Mouse (Mus musculus): ENCODE data around the gene Npw.
"Not testable (repeated sequence)": the region's sequence is repeated elsewhere in the genome, so short reads cannot be mapped to it uniquely, and the experiment has no call there.

Gene Npw

GRCm38 (mm10) chr17:24671346-24671745 is 13.1 kb upstream of the Npw start:
- in situ Hi-C loops (cut with MboI, MseI) = no loop called here

- in situ Hi-C loops (cut with MboI, MseI) = no loop called here
Observed at GRCm38 (mm10) chr17:24670246-24670844, 12.1 kb upstream of the Npw start.

- in situ Hi-C loops (cut with MboI, MseI) = no loop called here
Observed at GRCm38 (mm10) chr17:24669545-24670245, 11.4 kb upstream of the Npw start, which contains the start of gene Zfp598. Gene Zfp598 (plus strand): TSS chr17:24669687.

GRCm38 (mm10) chr17:24669214-24669544 is 10.9 kb upstream of the Npw start:
- in situ Hi-C loops (cut with MboI, MseI) = not testable (repeated sequence)

GRCm38 (mm10) chr17:24667416-24667815 is 9.2 kb upstream of the Npw start:
- in situ Hi-C loops (cut with MboI, MseI) = no loop called here

GRCm38 (mm10) chr17:24667011-24667410 is 8.8 kb upstream of the Npw start:
- in situ Hi-C loops (cut with MboI, MseI) = not testable (repeated sequence)

- in situ Hi-C loops (cut with MboI, MseI) = no loop called here
Observed at GRCm38 (mm10) chr17:24654969-24655368, 3.3 kb downstream of the Npw start.

- in situ Hi-C loops (cut with MboI, MseI) = no loop called here
Observed at GRCm38 (mm10) chr17:24653967-24654710, 4.1 kb downstream of the Npw start.

- in situ Hi-C loops (cut with MboI, MseI) = no loop called here
Observed at GRCm38 (mm10) chr17:24651835-24652234, 6.4 kb downstream of the Npw start.

GRCm38 (mm10) chr17:24650766-24651165 is 7.5 kb downstream of the Npw start:
- in situ Hi-C loops (cut with MboI, MseI) = no loop called here

GRCm38 (mm10) chr17:24650070-24650616 is 8.1 kb downstream of the Npw start, which contains the start of gene Slc9a3r2:
Gene Slc9a3r2 (minus strand): TSS chr17:24650327.
- in situ Hi-C loops (cut with MboI, MseI) = no loop called here

GRCm38 (mm10) chr17:24649581-24650069 is 8.6 kb downstream of the Npw start:
- in situ Hi-C loops (cut with MboI, MseI) = no loop called here

GRCm38 (mm10) chr17:24648731-24649377 is 9.4 kb downstream of the Npw start:
- in situ Hi-C loops (cut with MboI, MseI) = no loop called here

GRCm38 (mm10) chr17:24647493-24647892 is 10.8 kb downstream of the Npw start:
- in situ Hi-C loops (cut with MboI, MseI) = no loop called here

GRCm38 (mm10) chr17:24646381-24646780 is 11.9 kb downstream of the Npw start:
- in situ Hi-C loops (cut with MboI, MseI) = no loop called here

- in situ Hi-C loops (cut with MboI, MseI) = no loop called here
Observed at GRCm38 (mm10) chr17:24645916-24646315, 12.3 kb downstream of the Npw start.

- in situ Hi-C loops (cut with MboI, MseI) = no loop called here
Observed at GRCm38 (mm10) chr17:24644875-24645721, 13.2 kb downstream of the Npw start.

- in situ Hi-C loops (cut with MboI, MseI) = no loop called here
Observed at GRCm38 (mm10) chr17:24644030-24644715, 14.1 kb downstream of the Npw start.

- in situ Hi-C loops (cut with MboI, MseI) = no loop called here
Observed at GRCm38 (mm10) chr17:24642791-24643343, 15.4 kb downstream of the Npw start.

- in situ Hi-C loops (cut with MboI, MseI) = no loop called here
Observed at GRCm38 (mm10) chr17:24641944-24642343, 16.3 kb downstream of the Npw start.
